Mouse (Mus musculus) lung, postnatal 0 days (tissue): Measurements from ENCODE around the gene Acsm1.

ENCODE experiments used
- CTCF ChIP-seq: IDR thresholded peaks from 2 replicates; pipeline ENCODE4 v1.5.1; 2016; ENCODE audit warnings: antibody characterized with exemption, mild to moderate bottlenecking
- EP300 ChIP-seq: IDR thresholded peaks from 2 replicates; pipeline ENCODE4 v1.6.1; 2016; ENCODE audit warnings: antibody characterized with exemption, mild to moderate bottlenecking, control low read depth

DNA sequence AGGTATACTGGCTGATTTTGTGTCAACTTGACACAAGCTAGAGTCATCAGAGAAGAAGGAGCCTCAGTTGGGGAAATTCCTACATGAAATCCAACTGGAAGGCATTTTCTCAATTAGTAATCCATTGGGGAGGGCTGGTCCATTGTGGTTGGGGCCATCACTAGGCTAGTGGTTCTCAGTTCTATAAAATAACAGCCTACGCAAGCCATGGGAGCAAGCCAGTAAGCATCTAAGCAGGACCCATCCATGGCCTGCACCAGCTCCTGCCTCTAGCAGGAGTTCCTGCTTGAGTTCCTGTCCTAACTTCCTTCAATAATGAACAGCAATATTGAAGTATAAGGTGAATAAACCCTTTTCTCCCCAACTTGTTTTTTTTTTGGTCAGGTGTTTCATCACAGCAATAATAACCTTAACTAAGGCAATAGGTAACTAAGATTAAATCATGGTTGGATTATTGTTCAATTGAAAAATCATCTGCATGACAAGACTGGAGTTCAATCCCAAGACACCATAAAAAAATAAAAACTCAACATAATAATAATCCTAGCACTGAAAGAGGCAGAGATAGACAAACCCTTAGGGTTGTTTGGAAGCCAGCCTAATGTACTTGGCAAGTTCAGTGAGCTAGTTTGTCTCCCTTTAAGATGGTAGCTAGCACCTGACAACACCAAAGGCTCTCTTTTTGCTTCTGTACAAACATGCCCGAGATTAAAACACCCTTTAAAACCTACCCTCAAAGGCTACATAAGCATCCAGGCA lies 5.5 kb upstream of the Acsm1 start:
- TF ChIP-seq CTCF (no peak), EP300 (no peak)
